Mouse (Mus musculus) liver, postnatal 0 days (tissue): ENCODE measurements at regions not wholly inside any gene's neighbourhood (a gene's known extent, or its start where the extent isn't known, plus 50 kb on each side); places are given as distances from the start of the nearest gene placed in this dataset.
"Not testable (repeated sequence)": the region's sequence is repeated elsewhere in the genome, so short reads cannot be mapped to it uniquely, and the experiment has no call there.

Experiments used
- ATAC-seq: fragments of 200-750 bp; cut with Nextera tagmentation; 2 replicates; pipeline ENCODE4 v1.8.0; 2017; ENCODE audit warnings: mild to moderate bottlenecking, moderate library complexity
- DNase-seq: peaks from one replicate; pipeline ENCODE4 v3.0.0-alpha.2; 2016
- H3K27ac ChIP-seq: fragments of 300-500 bp; sonication (generic); 2 replicates; pipeline ENCODE4 v1.5.1; 2014; ENCODE audit warnings: antibody characterized with exemption, moderate library complexity, mild to moderate bottlenecking, low read depth
- H3K27me3 ChIP-seq: fragments of 300-500 bp; sonication (generic); 2 replicates; pipeline ENCODE4 v1.6.1; 2014; ENCODE audit warnings: low read length, control low read depth, mixed read lengths; ENCODE audit not compliant: insufficient read depth
- H3K36me3 ChIP-seq: fragments of 300-500 bp; sonication (generic); replicated peaks from 2 replicates; pipeline ENCODE4 v1.6.1; 2014; ENCODE audit warnings: mild to moderate bottlenecking, control low read depth, low read length, moderate library complexity, mixed read lengths; ENCODE audit not compliant: insufficient read depth
- H3K4me1 ChIP-seq: fragments of 300-500 bp; sonication (generic); 2 replicates; pipeline ENCODE4 v1.6.1; 2014; ENCODE audit warnings: antibody characterized with exemption, mild to moderate bottlenecking, control low read depth; ENCODE audit not compliant: insufficient read depth
- H3K4me2 ChIP-seq: fragments of 300-500 bp; sonication (generic); 2 replicates; pipeline ENCODE4 v1.6.1; 2014; ENCODE audit warnings: low read depth, mild to moderate bottlenecking, low read length, moderate library complexity, mixed read lengths
- H3K4me3 ChIP-seq: fragments of 300-500 bp; sonication (generic); 2 replicates; pipeline ENCODE4 v1.5.1; 2014; ENCODE audit warnings: low read depth, low read length
- H3K9ac ChIP-seq: fragments of 300-500 bp; sonication (generic); replicated peaks from 2 replicates; pipeline ENCODE4 v1.6.1; 2014; ENCODE audit warnings: mild to moderate bottlenecking, moderate library complexity
- H3K9me3 ChIP-seq: fragments of 300-500 bp; sonication (generic); 2 replicates; pipeline ENCODE4 v1.6.1; 2016; ENCODE audit warnings: mild to moderate bottlenecking, control low read depth, low read length, mixed read lengths
- CTCF ChIP-seq: sonication (generic); IDR thresholded peaks from 2 replicates; pipeline ENCODE4 v1.5.1; 2016; ENCODE audit warnings: antibody characterized with exemption, low read depth
- EP300 ChIP-seq: IDR thresholded peaks from 2 replicates; pipeline ENCODE4 v1.6.1; 2016; ENCODE audit warnings: antibody characterized with exemption, low read depth, mild to moderate bottlenecking
- WGBS: fragments of 180-500 bp; shearing (Covaris S2); extraction: QIAGEN DNeasy Blood & Tissue Kit; methylation state at CpG from one replicate; pipeline ENCODE4 v1.1.7; 2014; ENCODE audit not compliant: insufficient replicate concordance; 5-methylcytosine and 5-hydroxymethylcytosine counted together

- ATAC-seq: no peak
- H3K36me3 ChIP-seq: no peaks in the 10 kb centered on the region
- no peaks in the 10 kb centered on the region for H3K9me3 ChIP-seq
- WGBS: 11% methylated on average over 12 of the region's 12 CpGs
- H3K27ac ChIP-seq: no peak overlapping the region
- peak; percentile 63 for DNase-seq
- TF ChIP-seq CTCF (peak; percentile 98), EP300 (no peak)
- H3K9ac ChIP-seq: no peak overlapping the region
- peak overlapping the region; percentile 42; the same call in 1 of the 2 replicates for H3K4me2 ChIP-seq
- H3K27me3 ChIP-seq: no peaks in the 10 kb centered on the region
- no peaks in the 10 kb centered on the region for H3K4me1 ChIP-seq
- H3K4me3 ChIP-seq: no peak overlapping the region
These were observed 74.2 kb upstream of the Klf14 start for GRCm38 (mm10) chr6:31032980-31033608.

- H3K4me2 ChIP-seq: no peak overlapping the region
- TF ChIP-seq CTCF: no peak
- no peak for TF ChIP-seq EP300
- no peaks in the 10 kb centered on the region for H3K27me3 ChIP-seq
- DNase-seq (no peak), ATAC-seq (no peak)
- no peaks in the 10 kb centered on the region for H3K9me3 ChIP-seq
- H3K36me3 ChIP-seq: no peaks in the 10 kb centered on the region
- 76% methylated on average over 10 of the region's 10 CpGs for WGBS
- no peak overlapping the region for H3K9ac ChIP-seq
- no peak overlapping the region for H3K4me3 ChIP-seq
- no peaks in the 10 kb centered on the region for H3K4me1 ChIP-seq
- H3K27ac ChIP-seq: no peak overlapping the region
These were observed 75.9 kb upstream of the Klf14 start for GRCm38 (mm10) chr6:31034796-31035195.

- no peak overlapping the region for H3K4me2 ChIP-seq
- TF ChIP-seq CTCF: no peak
- no peak for TF ChIP-seq EP300
- no peaks in the 10 kb centered on the region for H3K36me3 ChIP-seq
- DNase-seq (no peak), ATAC-seq (no peak)
- no peak overlapping the region for H3K4me3 ChIP-seq
- no peaks in the 10 kb centered on the region for H3K4me1 ChIP-seq
- H3K27ac ChIP-seq: no peak overlapping the region
- H3K9me3 ChIP-seq: no peaks in the 10 kb centered on the region
- H3K27me3 ChIP-seq: no peaks in the 10 kb centered on the region
- WGBS: 73% methylated on average over 20 of the region's 20 CpGs
- H3K9ac ChIP-seq: no peak overlapping the region
These were observed 79.0 kb upstream of the Klf14 start for GRCm38 (mm10) chr6:31037801-31038395.

GRCm38 (mm10) chr6:31038445-31038844 is 79.6 kb upstream of the Klf14 start:
- not testable (repeated sequence) for H3K36me3 ChIP-seq, H3K4me1 ChIP-seq, H3K27ac ChIP-seq, ATAC-seq, H3K4me2 ChIP-seq, H3K4me3 ChIP-seq, DNase-seq, H3K27me3 ChIP-seq, H3K9me3 ChIP-seq, H3K9ac ChIP-seq
- peak; percentile 60 for TF ChIP-seq CTCF
- 1% methylated on average over 2 of the region's 2 CpGs for WGBS

- Histone ChIP-seq H3K4me3 (no peak overlapping the region), H3K4me1 (no peaks in the 10 kb centered on the region), H3K4me2 (no peak overlapping the region), H3K36me3 (no peaks in the 10 kb centered on the region), H3K9me3 (no peaks in the 10 kb centered on the region), H3K27ac (no peak overlapping the region), H3K27me3 (no peaks in the 10 kb centered on the region), H3K9ac (no peak overlapping the region)
- 68% methylated on average over 6 of the region's 6 CpGs for WGBS
- TF ChIP-seq CTCF (no peak), EP300 (no peak)
- ATAC-seq: no peak
- no peak for DNase-seq
These were observed 80.6 kb upstream of the Klf14 start for GRCm38 (mm10) chr6:31039485-31039884.

- no peaks in the 10 kb centered on the region for H3K36me3 ChIP-seq
These were observed 81.9 kb upstream of the Klf14 start for GRCm38 (mm10) chr6:31040783-31041182.

More at GRCm38 (mm10) chr6:31040783-31041182, 81.9 kb upstream of the Klf14 start:
- no peaks in the 10 kb centered on the region for H3K9me3 ChIP-seq
- no peaks in the 10 kb centered on the region for H3K4me1 ChIP-seq
- no peak overlapping the region for H3K9ac ChIP-seq
- 85% methylated on average over 6 of the region's 6 CpGs for WGBS
- H3K4me3 ChIP-seq: no peak overlapping the region
- no peak for DNase-seq
- no peak for ATAC-seq
- no peaks in the 10 kb centered on the region for H3K27me3 ChIP-seq
- no peak for TF ChIP-seq CTCF
- TF ChIP-seq EP300: no peak
- no peak overlapping the region for H3K27ac ChIP-seq
- no peak overlapping the region for H3K4me2 ChIP-seq
